Mouse (Mus musculus): ENCODE results near the gene Ncapg2. TPM values are rescaled to one million over a fixed set of nuclear protein-coding genes. Genes with fewer than 3 reads are reported as not detected.
A peak's percentile ranks its signal among the peaks of the same experiment; 100 is the strongest.

The Ncapg2 gene
- polyA plus RNA-seq, 1 experiment from 2014 or later, result 7.8 TPM

DNA sequence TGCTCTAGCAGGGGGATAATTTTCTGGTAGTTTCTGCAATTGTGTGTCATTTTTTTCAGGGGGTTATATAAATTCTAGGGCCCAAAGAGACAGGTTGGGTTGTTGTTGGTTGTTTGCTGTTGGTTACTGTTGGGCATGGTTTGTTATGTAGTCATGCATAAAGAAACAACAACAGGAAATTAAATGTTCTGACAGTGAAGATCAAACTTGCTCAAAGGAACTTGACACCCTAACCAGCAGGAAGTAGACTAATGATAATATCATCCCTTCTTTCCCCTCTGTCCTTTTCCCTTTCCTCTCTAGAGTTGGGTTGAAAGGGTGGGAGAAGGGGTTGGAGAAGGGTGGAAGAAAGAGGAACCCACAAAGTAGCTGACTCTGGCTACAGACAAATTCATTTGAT lies 21.2 kb upstream of the Ncapg2 start:
- no peaks in the 10 kb centered on the region for H3K9me3 ChIP-seq (ENCODE audit: control insufficient read depth, low read length)
- H3K9ac ChIP-seq (ENCODE audit: low read length), result no peak overlapping the region
- DNase-seq (ENCODE audit: low spot score) (no peak), ATAC-seq (ENCODE audit: low FRiP score, low TSS enrichment) (no peak)
- no peaks in the 10 kb centered on the region for H3K4me1 ChIP-seq (replicated peaks; ENCODE audit: control insufficient read depth, insufficient read depth)
- H3K36me3 ChIP-seq (ENCODE audit: control insufficient read depth, insufficient read depth, low read length), result 0 out of 2 replicates have a peak, but pooled peaks cover 2% of the 10 kb centered on the region
- TF ChIP-seq CTCF (IDR thresholded peaks at IDR 0.05; ENCODE audit: low read depth) (no peak), EP300 (optimal IDR thresholded peaks at IDR 0.05) (no peak)
- no peak overlapping the region for H3K4me2 ChIP-seq (replicated peaks; ENCODE audit: low read depth)
- no peaks in the 10 kb centered on the region for H3K27me3 ChIP-seq (ENCODE audit: control insufficient read depth, insufficient read depth, low read length)
- H3K4me3 ChIP-seq (ENCODE audit: low read depth, low read length), result no peak overlapping the region
- no peak overlapping the region for H3K27ac ChIP-seq (replicated peaks)

DNA sequence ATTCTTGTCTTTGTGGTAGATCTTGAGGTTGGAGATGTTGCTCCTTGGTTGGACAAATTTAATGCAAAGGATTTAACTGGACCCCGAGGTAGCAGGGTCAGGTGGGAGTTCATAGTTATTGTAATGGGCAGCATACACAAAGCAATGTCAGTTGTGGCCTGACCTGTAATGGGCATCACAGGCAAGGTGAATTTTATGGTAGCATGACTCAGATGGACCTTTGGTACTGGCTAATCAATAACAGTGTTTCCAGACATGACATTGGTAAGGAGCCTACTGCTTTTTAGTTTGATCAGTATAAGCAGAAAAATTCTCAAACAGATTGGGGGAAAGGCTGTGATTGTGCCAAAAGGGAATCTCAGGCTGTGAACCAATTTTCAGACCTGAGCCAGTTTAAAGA lies 18.4 kb upstream of the Ncapg2 start:
- Histone ChIP-seq H3K9ac (ENCODE audit: low read length) (no peak overlapping the region), H3K27ac (replicated peaks) (no peak overlapping the region), H3K36me3 (ENCODE audit: control insufficient read depth, insufficient read depth, low read length) (no peaks in the 10 kb centered on the region), H3K27me3 (ENCODE audit: control insufficient read depth, insufficient read depth, low read length) (no peaks in the 10 kb centered on the region), H3K4me2 (replicated peaks; ENCODE audit: low read depth) (no peak overlapping the region), H3K4me3 (ENCODE audit: low read depth, low read length) (no peak overlapping the region), H3K4me1 (replicated peaks; ENCODE audit: control insufficient read depth, insufficient read depth) (no peaks in the 10 kb centered on the region), H3K9me3 (ENCODE audit: control insufficient read depth, low read length) (no peaks in the 10 kb centered on the region)
- no peak for ATAC-seq (ENCODE audit: low FRiP score, low TSS enrichment)
- WGBS, result 81% methylated on average over 1 of the region's 1 CpGs
- no peak for DNase-seq (ENCODE audit: low spot score)
- no peak for TF ChIP-seq EP300 (optimal IDR thresholded peaks at IDR 0.05)

DNA sequence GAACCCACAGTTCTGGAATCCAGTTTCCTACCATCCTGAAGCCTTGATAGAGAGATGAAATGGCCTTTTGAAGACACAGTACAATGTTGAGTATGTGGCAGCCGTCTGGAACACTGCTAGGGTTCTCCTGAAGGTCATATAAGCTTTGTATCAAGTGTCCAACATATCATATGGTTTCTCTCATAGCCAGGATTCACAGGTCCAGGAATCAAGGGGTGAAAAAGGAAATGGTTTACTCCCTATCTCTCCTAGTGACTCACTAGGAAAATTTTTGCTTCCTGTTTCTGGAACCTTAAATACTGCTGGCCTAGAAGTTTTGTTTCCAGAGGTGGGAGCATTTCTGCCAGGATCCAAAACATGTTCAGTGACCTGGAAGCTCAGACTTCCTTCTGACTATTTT lies 15.3 kb upstream of the Ncapg2 start:
- Histone ChIP-seq H3K27ac (replicated peaks) (no peak overlapping the region), H3K36me3 (ENCODE audit: control insufficient read depth, insufficient read depth, low read length) (no peaks in the 10 kb centered on the region)
- 50% methylated on average over 1 of the region's 1 CpGs for WGBS

DNA sequence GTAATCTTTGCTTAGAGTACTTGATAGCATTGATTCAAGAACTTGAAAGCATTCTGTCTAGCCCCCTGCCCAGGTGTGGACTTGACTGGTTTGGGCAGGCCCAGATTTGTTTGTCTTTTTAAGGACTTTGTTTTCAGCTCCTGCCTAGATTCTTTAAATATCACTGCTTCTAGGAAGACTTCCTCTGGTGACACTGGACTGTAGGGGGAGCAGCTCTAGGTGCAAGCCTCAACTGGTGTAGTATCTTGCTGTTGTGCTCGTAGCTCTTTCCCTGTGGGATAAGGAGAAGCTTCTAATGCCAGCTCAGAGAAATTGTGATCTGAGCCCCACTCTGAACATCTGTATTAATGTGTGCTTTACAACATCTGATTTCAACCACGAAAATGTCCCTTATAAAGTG lies 10.9 kb upstream of the Ncapg2 start:
- no peak overlapping the region for H3K9ac ChIP-seq (ENCODE audit: low read length)
- H3K27me3 ChIP-seq (ENCODE audit: control insufficient read depth, insufficient read depth, low read length), result no peaks in the 10 kb centered on the region
- WGBS, result 52% methylated on average over 2 of the region's 2 CpGs
- no peaks in the 10 kb centered on the region for H3K36me3 ChIP-seq (ENCODE audit: control insufficient read depth, insufficient read depth, low read length)
- H3K4me2 ChIP-seq (replicated peaks; ENCODE audit: low read depth), result no peak overlapping the region
- DNase-seq (ENCODE audit: low spot score) (no peak), ATAC-seq (ENCODE audit: low FRiP score, low TSS enrichment) (no peak)
- H3K27ac ChIP-seq (replicated peaks), result no peak overlapping the region
- no peaks in the 10 kb centered on the region for H3K4me1 ChIP-seq (replicated peaks; ENCODE audit: control insufficient read depth, insufficient read depth)
- no peak overlapping the region for H3K4me3 ChIP-seq (ENCODE audit: low read depth, low read length)
- TF ChIP-seq CTCF (IDR thresholded peaks at IDR 0.05; ENCODE audit: low read depth), result peak; percentile 44
- TF ChIP-seq EP300 (optimal IDR thresholded peaks at IDR 0.05), result no peak
- H3K9me3 ChIP-seq (ENCODE audit: control insufficient read depth, low read length), result no peaks in the 10 kb centered on the region

More for the DNA sequence above, 15.3 kb upstream of the Ncapg2 start:
- Histone ChIP-seq H3K4me1 (replicated peaks; ENCODE audit: control insufficient read depth, insufficient read depth) (no peaks in the 10 kb centered on the region), H3K9me3 (ENCODE audit: control insufficient read depth, low read length) (no peaks in the 10 kb centered on the region), H3K4me3 (ENCODE audit: low read depth, low read length) (no peak overlapping the region), H3K9ac (ENCODE audit: low read length) (no peak overlapping the region), H3K27me3 (ENCODE audit: control insufficient read depth, insufficient read depth, low read length) (no peaks in the 10 kb centered on the region), H3K4me2 (replicated peaks; ENCODE audit: low read depth) (no peak overlapping the region)
- TF ChIP-seq EP300 (optimal IDR thresholded peaks at IDR 0.05), result no peak
- no peak for TF ChIP-seq CTCF (IDR thresholded peaks at IDR 0.05; ENCODE audit: low read depth)
- DNase-seq (ENCODE audit: low spot score) (no peak), ATAC-seq (ENCODE audit: low FRiP score, low TSS enrichment) (no peak)

DNA sequence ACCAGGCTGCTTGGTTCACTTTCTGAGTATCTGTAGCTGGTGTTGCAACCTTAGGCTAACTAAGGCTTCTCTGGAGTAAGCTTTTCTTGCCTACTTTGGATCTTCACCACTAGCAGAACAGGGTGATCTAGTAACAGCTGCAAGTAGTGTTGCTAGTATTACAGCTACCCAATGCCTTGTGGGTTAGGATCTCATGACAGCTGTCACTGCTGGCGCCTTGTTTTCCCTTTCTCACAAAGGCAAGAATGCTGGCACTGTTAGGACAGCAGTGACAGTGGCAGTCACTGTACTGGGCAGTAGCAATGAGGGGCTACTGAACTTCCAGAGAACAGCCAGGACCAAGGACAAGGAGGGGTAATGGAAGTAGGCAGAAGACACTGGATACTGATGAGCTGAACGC lies 9.9 kb upstream of the Ncapg2 start:
- Histone ChIP-seq H3K4me2 (replicated peaks; ENCODE audit: low read depth) (no peak overlapping the region), H3K27ac (replicated peaks) (no peak overlapping the region), H3K36me3 (ENCODE audit: control insufficient read depth, insufficient read depth, low read length) (no peaks in the 10 kb centered on the region), H3K9me3 (ENCODE audit: control insufficient read depth, low read length) (no peaks in the 10 kb centered on the region), H3K4me3 (ENCODE audit: low read depth, low read length) (no peak overlapping the region), H3K4me1 (replicated peaks; ENCODE audit: control insufficient read depth, insufficient read depth) (no peaks in the 10 kb centered on the region), H3K9ac (ENCODE audit: low read length) (no peak overlapping the region), H3K27me3 (ENCODE audit: control insufficient read depth, insufficient read depth, low read length) (no peaks in the 10 kb centered on the region)
- ATAC-seq (ENCODE audit: low FRiP score, low TSS enrichment) (no peak), DNase-seq (ENCODE audit: low spot score) (no peak)
- 89% methylated on average over 2 of the region's 2 CpGs for WGBS
- no peak for TF ChIP-seq EP300 (optimal IDR thresholded peaks at IDR 0.05)
- no peak for TF ChIP-seq CTCF (IDR thresholded peaks at IDR 0.05; ENCODE audit: low read depth)

DNA sequence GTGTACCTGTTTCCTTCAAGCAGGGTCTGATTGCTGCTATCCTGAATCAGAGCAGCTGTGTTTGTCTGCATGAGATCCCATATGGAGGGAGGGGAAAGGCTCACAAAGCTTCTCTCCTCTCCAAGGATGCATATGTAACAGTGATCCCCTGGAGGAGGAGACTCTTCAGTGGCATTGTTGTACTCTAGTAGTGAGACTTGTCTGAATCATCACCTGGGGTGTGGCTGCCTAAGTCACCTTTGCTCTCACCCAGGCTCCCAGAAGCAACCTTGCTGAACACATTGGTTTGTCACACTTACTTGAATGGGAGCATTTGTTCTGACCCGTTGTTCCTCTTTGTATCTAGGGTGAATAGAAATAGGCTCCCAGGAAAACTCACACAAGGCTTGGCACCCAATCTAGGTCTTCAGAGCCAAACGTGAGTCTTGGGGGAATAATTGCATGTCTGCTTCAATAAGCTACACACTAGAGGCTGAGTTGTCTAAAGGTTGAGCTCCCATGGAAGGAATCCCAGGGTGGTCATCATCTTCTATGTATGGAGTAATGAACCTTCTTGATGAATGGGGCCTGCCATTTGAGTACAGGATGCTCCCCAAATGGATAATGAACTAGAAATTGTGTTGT lies 9.0 kb upstream of the Ncapg2 start:
- no peaks in the 10 kb centered on the region for H3K9me3 ChIP-seq (ENCODE audit: control insufficient read depth, low read length)
- no peaks in the 10 kb centered on the region for H3K27me3 ChIP-seq (ENCODE audit: control insufficient read depth, insufficient read depth, low read length)
- TF ChIP-seq EP300 (optimal IDR thresholded peaks at IDR 0.05) (no peak), CTCF (IDR thresholded peaks at IDR 0.05; ENCODE audit: low read depth) (no peak)
- H3K4me2 ChIP-seq (replicated peaks; ENCODE audit: low read depth), result no peak overlapping the region
- H3K27ac ChIP-seq (replicated peaks), result no peak overlapping the region
- no peak overlapping the region for H3K9ac ChIP-seq (ENCODE audit: low read length)
- H3K36me3 ChIP-seq (ENCODE audit: control insufficient read depth, insufficient read depth, low read length), result no peaks in the 10 kb centered on the region
- ATAC-seq (ENCODE audit: low FRiP score, low TSS enrichment), result peak; percentile 86
- peak; percentile 27 for DNase-seq (ENCODE audit: low spot score)
- no peaks in the 10 kb centered on the region for H3K4me1 ChIP-seq (replicated peaks; ENCODE audit: control insufficient read depth, insufficient read depth)
- 51% methylated on average over 2 of the region's 2 CpGs for WGBS
- no peak overlapping the region for H3K4me3 ChIP-seq (ENCODE audit: low read depth, low read length)
